Mouse (Mus musculus): ENCODE results near the gene Tyk2.

DNA sequence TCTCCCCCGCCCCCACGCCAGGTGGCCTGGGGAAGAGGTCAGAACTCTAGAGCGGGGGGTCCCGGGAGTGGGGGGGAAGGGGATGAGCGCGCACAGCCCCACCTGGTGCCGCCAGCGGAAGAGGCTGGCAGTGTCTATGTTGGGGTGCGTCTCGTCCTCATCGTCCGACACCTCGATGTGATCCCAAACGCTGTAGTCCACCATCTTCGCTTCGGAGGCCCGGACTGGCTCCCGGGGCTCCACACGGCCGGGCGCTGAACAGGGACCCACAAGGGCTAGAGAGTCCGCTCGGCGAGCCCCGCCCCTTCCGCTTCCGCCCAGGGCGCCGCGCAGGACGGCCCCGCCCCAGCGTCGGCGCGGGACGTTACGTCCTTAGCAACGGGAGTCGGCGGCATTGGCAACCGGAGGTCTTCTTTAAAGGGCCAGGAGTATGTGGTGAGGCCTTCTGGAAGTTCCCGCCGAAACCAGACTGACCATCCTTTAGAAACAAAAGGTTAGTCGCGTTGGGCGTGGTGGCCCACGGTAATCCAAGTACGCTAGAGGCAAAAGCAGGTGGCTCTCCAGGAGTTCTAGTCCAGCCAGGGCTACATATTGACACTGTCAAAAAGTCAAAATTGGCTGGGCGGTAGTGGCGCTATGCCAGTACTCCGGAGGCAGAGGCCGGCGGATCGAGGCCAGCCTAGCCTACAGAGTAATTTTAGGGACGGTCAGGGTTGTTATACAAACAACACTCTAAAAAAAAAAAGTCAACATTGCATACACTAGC is 18.8 kb upstream of the Tyk2 start, which contains the start of gene Cdc37:
- TF ChIP-seq CTCF (IDR thresholded peaks at IDR 0.05; ENCODE audit: control insufficient read depth, insufficient read depth, insufficient replicate concordance, low read depth, low read length) (no peak), POLR2A (IDR thresholded peaks at IDR 0.05; ENCODE audit: control insufficient read depth, low read depth, low read length) (peak; percentile 70)

Measured in testis, adult 2 months (tissue).